Mouse (Mus musculus) G1E (cell line): ENCODE results near the gene Dnah17. TPM values are rescaled to one million over a fixed set of nuclear protein-coding genes. Genes with fewer than 3 reads are reported as not detected.

Experiments
- ATAC-seq: 2 replicates; pipeline ENCODE4 v1.8.0; 2016; ENCODE audit warnings: mild to moderate bottlenecking; ENCODE audit not compliant: insufficient number of reproducible peaks, poor library complexity, low FRiP score, severe bottlenecking; ENCODE audit errors: extremely low read depth
- DNase-seq: peaks from one replicate; pipeline ENCODE4 v3.0.0; 2012; ENCODE audit warnings: low spot score
- H3K27me3 ChIP-seq: 2 replicates; pipeline ENCODE4 v1.6.1; 2012; ENCODE audit warnings: mild to moderate bottlenecking, low read length, inconsistent platforms; ENCODE audit not compliant: insufficient read depth
- H3K36me3 ChIP-seq: replicated peaks from 2 replicates; pipeline ENCODE3; 2012; ENCODE audit warnings: mild to moderate bottlenecking, inconsistent platforms
- H3K4me1 ChIP-seq: 2 replicates; pipeline ENCODE4 v1.6.1; 2012; ENCODE audit warnings: low read depth, low read length, inconsistent platforms, mixed read lengths; ENCODE audit not compliant: insufficient read depth
- H3K4me3 ChIP-seq: 2 replicates; pipeline ENCODE4 v1.5.1; 2012; ENCODE audit warnings: low read depth, mild to moderate bottlenecking, inconsistent platforms, low read length, moderate library complexity, mixed read lengths
- H3K9me3 ChIP-seq: replicated peaks from 2 replicates; pipeline ENCODE4 v1.6.1; 2012; ENCODE audit warnings: inconsistent platforms
- CTCF ChIP-seq: IDR thresholded peaks from 2 replicates; pipeline ENCODE4 v1.5.1; 2012; ENCODE audit warnings: low read depth, low read length, inconsistent platforms, mixed read lengths
- GATA1 ChIP-seq: IDR thresholded peaks from 2 replicates; pipeline ENCODE4 v1.6.1; 2012; ENCODE audit warnings: borderline replicate concordance, low read length, inconsistent platforms, mixed read lengths
- GATA2 ChIP-seq: IDR thresholded peaks from 2 replicates; pipeline ENCODE4 v1.6.1; 2012; ENCODE audit warnings: low read depth, low read length, inconsistent platforms, borderline replicate concordance
- POLR2AphosphoS5 ChIP-seq: IDR thresholded peaks from 2 replicates; pipeline ENCODE4 v1.6.1; 2012; ENCODE audit warnings: low read depth, low read length, inconsistent platforms; ENCODE audit not compliant: insufficient replicate concordance
- TAL1 ChIP-seq: conservative IDR thresholded peaks from 2 replicates; pipeline ENCODE4 v1.6.1; 2012; ENCODE audit warnings: low read depth, low read length, inconsistent platforms, mixed read lengths
- polyA plus RNA-seq: library from polyadenylated mRNA; stranded (reverse); fragments of >175 nt; gene quantifications from 2 replicates; pipeline ENCODE4 v1.2.3, GENCODE M21; 2012
- total RNA-seq, 2 experiments: library from RNA; stranded (forward) in 1 of 2; stranded (reverse) in 1 of 2; fragments of 200-1000 nt in 1 of 2; fragments of >200 nt in 1 of 2; fragmentation: Nextera tagmentation in 1 of 2; gene quantifications; 2 replicates each; pipeline ENCODE4 v1.2.3; 2014 to 2017

The Dnah17 gene
- total and polyA plus RNA-seq, 3 experiments = 0.11 TPM; not detected in 2

DNA sequence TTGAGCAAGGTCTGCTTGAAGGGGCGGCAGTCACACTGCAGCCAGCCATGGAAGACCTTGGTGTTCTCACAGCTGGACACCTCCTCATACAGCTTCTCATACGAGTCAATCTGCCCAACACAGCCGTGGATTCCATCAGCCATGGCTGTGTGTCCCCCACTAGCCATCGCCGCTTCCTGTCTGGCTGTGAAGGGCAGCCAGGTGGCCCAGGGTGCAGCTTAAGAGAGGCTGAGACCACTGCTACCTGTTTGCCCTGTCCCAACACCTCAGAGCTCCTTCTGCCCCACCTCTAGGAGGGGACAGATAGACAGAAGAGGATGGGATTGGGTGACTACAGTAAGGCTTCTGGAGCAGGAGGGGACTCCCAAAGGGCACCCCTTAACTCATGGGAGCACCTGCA lies 27.1 kb downstream of the Dnah17 start:
- DNase-seq (no peak), ATAC-seq (no peak)
- TF ChIP-seq POLR2AphosphoS5 (no peak), GATA2 (no peak), GATA1 (no peak), TAL1 (no peak), CTCF (no peak)
- Histone ChIP-seq H3K4me1 (no peaks in the 10 kb centered on the region), H3K36me3 (no peaks in the 10 kb centered on the region), H3K4me3 (no peak overlapping the region), H3K27me3 (peaks cover 8% of the 10 kb centered on the region; the same call in 1 of the 2 replicates), H3K9me3 (no peaks in the 10 kb centered on the region)

DNA sequence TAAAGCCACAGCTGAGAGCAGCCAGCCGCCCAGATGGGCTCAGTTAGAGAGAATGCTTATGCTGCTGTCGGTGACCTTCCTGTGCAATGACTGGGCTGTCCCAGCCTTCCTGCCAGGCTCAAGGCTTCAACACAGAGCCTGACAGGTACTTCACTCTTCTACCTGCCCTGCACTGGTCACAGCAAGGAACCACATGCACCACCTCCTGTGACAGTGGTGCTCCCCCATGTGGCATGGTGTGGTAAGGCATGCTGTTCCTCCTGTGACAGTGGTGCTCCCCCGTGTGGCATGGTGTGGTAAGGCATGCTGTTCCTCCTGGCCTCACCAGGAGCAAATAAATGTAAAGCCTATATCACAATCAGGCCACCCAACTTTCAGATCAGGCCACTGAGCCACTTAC lies 27.6 kb downstream of the Dnah17 start:
- ATAC-seq = peak; percentile 58
- TF ChIP-seq GATA1 (no peak), CTCF (peak; percentile 100), TAL1 (no peak), GATA2 (no peak)
- Histone ChIP-seq H3K36me3 (no peaks in the 10 kb centered on the region), H3K27me3 (peaks cover 10% of the 10 kb centered on the region; the same call in 1 of the 2 replicates), H3K4me3 (no peak overlapping the region), H3K9me3 (no peaks in the 10 kb centered on the region), H3K4me1 (no peaks in the 10 kb centered on the region)
- peak; percentile 50 for DNase-seq

DNA sequence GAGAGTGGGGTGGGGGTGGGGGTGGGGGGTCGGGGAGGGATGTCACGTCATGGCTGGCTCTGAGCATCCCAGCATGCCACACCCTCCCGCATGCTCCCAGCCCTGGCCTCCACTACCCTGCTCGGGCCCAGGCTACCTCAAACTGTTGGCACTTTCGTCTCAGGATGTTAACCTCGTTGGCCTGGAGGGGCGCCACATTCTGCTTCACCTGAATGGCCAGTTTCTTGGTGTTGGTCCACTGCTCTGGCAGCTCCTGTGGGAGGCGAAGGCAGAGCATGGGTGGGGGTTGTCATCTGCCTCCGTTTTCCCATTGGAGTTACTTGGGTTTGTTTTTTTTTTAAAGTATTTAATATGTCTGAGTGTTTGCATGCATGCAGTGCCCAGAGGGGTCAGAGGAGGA lies 29.3 kb downstream of the Dnah17 start:
- Histone ChIP-seq H3K9me3 (no peaks in the 10 kb centered on the region), H3K36me3 (no peaks in the 10 kb centered on the region), H3K4me1 (no peaks in the 10 kb centered on the region), H3K27me3 (peaks cover 18% of the 10 kb centered on the region; the same call in 1 of the 2 replicates), H3K4me3 (no peak overlapping the region)
- no peak for ATAC-seq
- TF ChIP-seq POLR2AphosphoS5 (no peak), GATA2 (no peak), GATA1 (no peak), CTCF (no peak), TAL1 (no peak)
- DNase-seq = no peak

DNA sequence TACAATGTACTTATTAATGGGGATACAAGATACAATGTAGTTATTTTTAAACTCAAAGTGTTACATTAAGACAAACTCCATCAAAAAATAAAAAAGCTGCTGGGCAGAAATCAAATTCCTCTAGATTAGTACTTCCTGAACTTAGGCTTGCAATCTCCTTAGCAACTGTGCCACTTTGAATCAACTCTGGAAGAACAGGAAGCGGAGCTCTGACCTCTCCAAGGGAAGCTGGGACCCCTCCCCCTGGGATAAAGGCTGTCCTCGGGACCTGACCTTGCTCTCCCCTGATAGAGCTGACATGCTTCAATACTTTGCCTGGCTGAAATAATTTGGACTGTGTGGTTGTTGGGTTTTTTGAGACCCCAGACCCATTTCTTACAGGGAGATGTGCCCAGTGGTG lies 33.7 kb downstream of the Dnah17 start:
- Histone ChIP-seq H3K4me3 (no peak overlapping the region), H3K36me3 (no peaks in the 10 kb centered on the region), H3K4me1 (no peaks in the 10 kb centered on the region), H3K27me3 (peaks cover 34% of the 10 kb centered on the region; the same call in 1 of the 2 replicates), H3K9me3 (no peaks in the 10 kb centered on the region)
- no peak for DNase-seq
- ATAC-seq = no peak
- TF ChIP-seq CTCF (no peak), GATA1 (no peak), POLR2AphosphoS5 (no peak), TAL1 (no peak), GATA2 (no peak)

DNA sequence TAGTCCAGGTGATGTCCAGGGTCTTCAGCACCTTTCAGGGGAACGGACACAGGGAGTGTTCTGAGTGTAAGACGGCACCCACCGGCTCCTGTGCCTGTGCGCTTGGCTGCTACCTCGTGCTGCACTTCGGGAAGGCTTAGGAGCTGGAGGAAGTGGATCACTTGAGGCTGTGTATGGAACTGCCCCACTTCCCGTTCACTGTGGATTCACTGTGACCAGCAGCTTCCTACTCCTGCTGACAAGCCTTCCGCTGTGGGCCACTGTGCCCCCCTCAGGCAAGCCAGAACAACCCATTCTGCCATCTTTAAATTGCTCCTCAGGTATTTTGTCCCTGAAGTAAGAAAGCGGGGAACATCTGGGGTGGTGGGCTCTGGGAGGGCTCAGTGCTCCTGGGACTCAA lies 35.4 kb downstream of the Dnah17 start:
- Histone ChIP-seq H3K9me3 (peaks cover 4% of the 10 kb centered on the region; the same call in 1 of the 2 replicates), H3K27me3 (peaks cover 28% of the 10 kb centered on the region; the same call in 1 of the 2 replicates), H3K4me1 (no peaks in the 10 kb centered on the region), H3K36me3 (no peaks in the 10 kb centered on the region), H3K4me3 (no peak overlapping the region)
- DNase-seq (no peak), ATAC-seq (no peak)
- TF ChIP-seq GATA2 (no peak), CTCF (no peak), GATA1 (no peak), POLR2AphosphoS5 (no peak), TAL1 (no peak)

DNA sequence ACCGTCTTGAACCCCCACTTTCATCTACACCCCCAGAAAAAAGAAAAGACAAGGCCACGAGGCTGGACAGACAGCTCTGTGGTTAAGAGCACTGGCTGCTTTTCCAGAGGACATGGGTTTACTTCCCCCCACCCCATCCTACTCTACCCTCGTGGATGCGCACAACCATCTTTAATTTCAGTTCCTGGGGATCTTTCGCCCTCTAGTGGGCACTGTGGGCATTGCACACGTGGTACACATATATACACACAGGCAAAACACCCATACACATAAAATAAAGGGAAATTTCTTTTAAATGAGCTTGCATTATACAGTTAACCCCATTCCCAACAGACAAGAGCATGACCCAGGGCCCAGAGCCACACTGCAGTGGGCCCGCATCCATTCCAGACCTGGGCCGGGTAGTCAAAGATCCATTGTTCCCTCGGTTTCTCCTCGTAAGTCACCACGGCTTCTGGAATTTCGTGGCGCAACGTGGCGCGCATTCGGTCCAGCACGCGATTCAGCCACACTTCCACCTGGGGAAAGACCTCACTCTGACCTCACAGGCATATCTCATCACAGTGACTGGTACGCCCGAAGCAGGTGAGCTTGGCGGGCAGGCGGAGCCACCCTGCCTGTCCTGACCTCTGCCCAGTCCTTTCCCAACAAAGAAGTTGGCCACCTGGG lies 39.3 kb downstream of the Dnah17 start:
- H3K27me3 ChIP-seq = peaks cover 18% of the 10 kb centered on the region; the same call in 1 of the 2 replicates

DNA sequence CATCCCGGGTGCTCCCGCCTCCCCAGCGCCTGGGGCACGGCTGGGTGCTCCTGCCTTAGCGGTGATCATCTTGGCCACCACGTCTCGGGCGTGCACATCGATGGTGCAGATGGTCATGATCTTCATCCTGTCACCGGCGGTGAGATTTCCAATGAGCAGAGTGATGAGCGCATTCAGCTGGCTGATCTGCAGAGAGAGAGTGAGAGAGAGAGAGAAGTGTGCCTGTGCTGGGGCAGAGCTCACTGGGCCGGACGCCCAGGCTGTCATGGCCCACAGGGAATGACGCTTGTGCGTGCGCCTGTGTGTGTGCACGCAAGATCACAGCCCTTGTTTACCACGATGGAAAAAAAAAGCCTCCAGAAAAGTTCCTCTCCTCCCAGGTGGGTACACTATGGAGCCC lies 41.5 kb downstream of the Dnah17 start:
- H3K4me3 ChIP-seq = no peak overlapping the region
- DNase-seq (no peak), ATAC-seq (no peak)
- no peaks in the 10 kb centered on the region for H3K4me1 ChIP-seq
- H3K9me3 ChIP-seq = peaks cover 4% of the 10 kb centered on the region; the same call in 1 of the 2 replicates
- TF ChIP-seq CTCF (no peak), POLR2AphosphoS5 (no peak), TAL1 (no peak), GATA2 (no peak), GATA1 (no peak)
- peaks cover 21% of the 10 kb centered on the region for H3K27me3 ChIP-seq
- H3K36me3 ChIP-seq = no peaks in the 10 kb centered on the region

More for the DNA sequence above, 39.3 kb downstream of the Dnah17 start:
- H3K4me3 ChIP-seq = no peak overlapping the region
- DNase-seq (no peak), ATAC-seq (no peak)
- no peak for TF ChIP-seq GATA1
- TF ChIP-seq CTCF = 0 out of 2 replicates have a peak, but pooled peaks have one; percentile 64
- H3K4me1 ChIP-seq = no peaks in the 10 kb centered on the region
- no peaks in the 10 kb centered on the region for H3K36me3 ChIP-seq
- peaks cover 4% of the 10 kb centered on the region; the same call in 1 of the 2 replicates for H3K9me3 ChIP-seq
